Mouse (Mus musculus) neural tube, embryonic 15.5 days (tissue): Measurements from ENCODE around the gene Gskip. TPM values are rescaled to one million over a fixed set of nuclear protein-coding genes. Genes with fewer than 3 reads are reported as not detected.

Source experiments
- polyA plus RNA-seq: library from polyadenylated mRNA; unstranded; fragments of >200 nt; fragmentation: Nextera tagmentation; extraction: Ambion mirVana; gene quantifications from 2 replicates; pipeline ENCODE4 v1.2.1, GENCODE M21; 2015

Gene Gskip
- polyA plus RNA-seq, 1 experiment from 2014 or later: 27.6 TPM

Other genes with a start within 250 kb of the Gskip start
- 9.2 and 11.3 TPM in 2 replicates for gene D430019H16Rik, start 231.0 kb upstream of the Gskip start, polyA plus RNA-seq
- 2.4 and 3.1 TPM in 2 replicates for gene Bdkrb2, start 121.6 kb upstream of the Gskip start, polyA plus RNA-seq
- 0.18 TPM in 1 of 2 replicates, not detected in the other for gene Bdkrb1, start 81.7 kb upstream of the Gskip start, polyA plus RNA-seq
- gene Atg2b, start 382 bp downstream of the Gskip start, polyA plus RNA-seq: 11.0 and 11.9 TPM in 2 replicates
- 1.6 and 1.7 TPM in 2 replicates for gene Ak7, start 21.1 kb downstream of the Gskip start, polyA plus RNA-seq
- 137 and 161 TPM in 2 replicates for gene Papola, start 99.9 kb downstream of the Gskip start, polyA plus RNA-seq